Mouse (Mus musculus) CD4-positive, CD25-positive, alpha-beta regulatory T cell, adult 2 months (primary cell): ENCODE measurements around the gene Ctnnd2.
A peak's percentile ranks its signal among the peaks of the same experiment; 100 is the strongest.
"Not testable (repeated sequence)": the region's sequence is repeated elsewhere in the genome, so short reads cannot be mapped to it uniquely, and the experiment has no call there.

Source experiments
- DNase-seq: peaks from one replicate; pipeline ENCODE4 v3.0.0-alpha.2; 2012; ENCODE audit warnings: low read depth, low spot score

The Ctnnd2 gene

DNA sequence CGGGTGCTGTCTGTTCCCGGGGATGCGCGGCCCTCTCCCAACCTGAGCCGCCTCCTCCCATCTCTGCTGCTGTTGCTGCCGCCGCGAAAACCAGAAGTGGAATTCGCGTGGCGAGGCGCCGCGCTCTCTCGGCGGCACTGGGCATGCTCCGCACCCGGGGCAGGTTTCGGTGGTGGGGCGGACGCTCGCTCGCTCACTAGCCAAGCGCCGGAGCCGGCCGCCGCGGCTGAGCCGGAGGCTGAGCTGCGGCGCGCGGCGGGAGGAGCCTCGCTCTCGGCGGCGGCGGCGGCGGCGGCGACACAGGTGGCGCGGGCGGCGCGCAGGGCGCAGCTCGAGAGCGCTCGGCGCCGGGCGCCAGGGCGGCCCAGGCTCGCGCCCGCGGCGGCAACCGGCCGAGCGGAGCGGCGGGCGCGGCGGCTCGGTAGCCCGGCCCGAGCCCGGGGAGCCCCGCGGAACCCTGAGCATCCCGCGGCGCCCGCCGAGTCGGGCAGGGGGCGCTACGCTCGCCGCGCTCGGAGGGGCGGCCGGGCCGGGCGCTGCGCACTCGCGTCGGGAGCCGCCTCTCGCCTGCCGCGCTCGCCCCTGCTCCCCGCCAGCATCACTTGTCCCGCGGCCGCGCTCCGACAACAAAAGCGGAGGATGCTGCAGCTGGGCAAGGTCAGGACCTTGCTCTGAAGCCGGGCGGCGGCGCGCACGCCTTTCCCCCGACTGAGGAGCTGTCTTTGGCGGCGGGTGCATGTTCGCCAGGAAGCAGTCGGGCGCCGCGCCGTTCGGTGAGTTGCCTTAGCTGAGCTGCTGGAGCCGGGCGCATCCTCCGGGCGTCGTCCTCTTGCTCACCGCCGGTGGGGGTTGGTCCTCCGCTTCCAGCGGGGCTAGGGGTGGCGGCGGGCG, at the start of gene Ctnnd2:
Ctnnd2 (plus strand) TSS at position 203 of the 891 bp plus-strand sequence.
- DNase-seq = peak; percentile 1

DNA sequence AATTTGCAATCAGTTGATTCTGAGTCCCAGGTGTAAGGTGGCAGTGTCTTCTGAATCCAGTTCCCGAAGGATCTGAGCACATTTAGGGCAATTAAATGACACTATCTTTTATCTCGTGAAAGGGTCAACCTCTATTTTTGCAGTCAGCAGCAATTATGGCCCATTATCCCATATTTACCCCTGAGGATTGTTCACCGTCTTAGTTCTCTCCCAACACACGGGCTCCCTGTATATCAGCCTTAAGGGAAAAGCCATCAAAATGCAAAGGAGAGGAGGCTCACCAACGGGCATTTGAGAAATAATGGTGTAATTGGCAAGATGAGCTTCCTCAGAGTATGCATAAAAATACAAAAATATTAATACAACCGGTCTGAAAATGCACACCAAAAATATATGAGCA, 41.7 kb upstream of the Ctnnd2 start:
- DNase-seq = no peak

GRCm38 (mm10) chr15:30139626-30140025, 32.8 kb upstream of the Ctnnd2 start:
- not testable (repeated sequence) for DNase-seq

GRCm38 (mm10) chr15:30145413-30145812, 27.0 kb upstream of the Ctnnd2 start:
- no peak for DNase-seq

GRCm38 (mm10) chr15:30152176-30152575, 20.2 kb upstream of the Ctnnd2 start:
- no peak for DNase-seq

- DNase-seq = no peak
Observed at GRCm38 (mm10) chr15:30157975-30158374, 14.4 kb upstream of the Ctnnd2 start.

DNA sequence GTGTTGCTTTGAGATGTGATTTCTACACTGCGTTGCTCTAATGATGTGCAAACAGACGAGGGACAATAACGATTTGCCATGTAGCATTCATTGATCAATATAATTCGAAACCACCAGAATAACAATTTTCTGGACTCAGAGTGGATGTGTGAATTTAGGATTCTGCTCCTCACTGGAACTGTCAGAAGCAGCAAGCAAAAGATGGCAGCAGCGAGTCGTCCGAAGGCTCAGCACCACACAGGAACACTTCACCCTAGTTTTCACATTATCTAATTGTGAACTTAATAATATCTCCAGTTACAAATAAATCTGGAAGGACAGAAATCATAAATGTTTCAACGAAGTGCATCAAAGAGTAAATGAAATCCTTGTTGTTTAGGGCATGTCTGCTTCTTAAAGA, 2.4 kb upstream of the Ctnnd2 start:
- no peak for DNase-seq

DNA sequence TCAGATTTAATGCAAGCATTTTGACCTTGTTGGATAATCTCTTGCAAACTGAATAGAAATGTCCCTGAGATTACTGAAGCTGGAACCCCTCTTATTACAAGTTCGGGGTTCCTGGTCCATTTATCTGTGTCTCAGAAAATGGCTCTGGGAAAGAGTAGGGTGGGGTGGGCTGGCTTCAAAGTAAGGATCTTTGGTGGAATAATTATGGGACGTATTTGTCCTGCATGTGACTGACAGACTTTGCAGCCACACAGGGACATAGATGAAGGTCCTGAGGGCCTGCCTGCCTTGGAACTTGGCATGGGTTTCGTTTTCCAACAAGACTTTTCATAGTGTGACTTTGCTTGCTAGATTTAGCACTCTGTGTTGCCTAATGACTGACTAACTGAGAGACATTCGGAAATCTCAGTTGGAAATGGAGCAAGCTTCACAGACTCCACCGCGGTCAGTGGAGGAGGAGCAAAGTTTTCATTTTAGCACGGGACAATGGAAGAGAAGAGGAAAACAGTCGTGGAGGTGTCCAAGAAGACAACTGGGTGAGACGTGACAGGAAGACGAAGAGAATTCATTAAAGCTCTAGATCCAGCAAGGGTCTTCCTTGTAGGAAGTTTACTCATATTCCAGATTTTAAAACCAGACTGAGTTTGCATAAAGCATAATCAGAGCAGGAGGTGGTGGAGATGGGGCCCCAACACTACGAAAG, 749 bp upstream of the Ctnnd2 start:
- DNase-seq = no peak

- DNase-seq = no peak
Observed at GRCm38 (mm10) chr15:30173370-30173941, 1.1 kb downstream of the Ctnnd2 start.

GRCm38 (mm10) chr15:30174321-30174720, 1.9 kb downstream of the Ctnnd2 start:
- no peak for DNase-seq

- DNase-seq = no peak
Observed at GRCm38 (mm10) chr15:30184020-30184419, 11.6 kb downstream of the Ctnnd2 start.

DNA sequence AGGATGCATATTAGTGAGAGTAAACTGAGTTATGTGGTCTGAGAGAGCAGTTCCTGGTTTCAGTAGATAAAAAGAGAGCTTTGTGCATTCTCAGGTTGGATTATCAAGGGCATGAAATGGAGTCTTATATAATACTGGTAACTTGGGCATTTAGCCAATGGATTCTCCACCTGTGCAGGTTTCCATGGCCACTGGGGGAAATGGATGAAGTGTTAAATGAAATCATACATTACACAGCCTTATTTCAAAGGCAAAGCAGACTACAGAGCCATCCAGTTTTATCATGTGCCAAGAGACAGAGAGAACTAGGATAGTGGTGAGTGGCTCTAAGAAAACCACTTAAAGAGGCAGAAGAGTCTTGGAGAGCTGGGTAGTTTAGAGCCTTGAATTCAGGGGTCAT, 18.5 kb downstream of the Ctnnd2 start:
- DNase-seq = no peak

- no peak for DNase-seq
Observed at GRCm38 (mm10) chr15:30191931-30192668, 19.7 kb downstream of the Ctnnd2 start.

DNA sequence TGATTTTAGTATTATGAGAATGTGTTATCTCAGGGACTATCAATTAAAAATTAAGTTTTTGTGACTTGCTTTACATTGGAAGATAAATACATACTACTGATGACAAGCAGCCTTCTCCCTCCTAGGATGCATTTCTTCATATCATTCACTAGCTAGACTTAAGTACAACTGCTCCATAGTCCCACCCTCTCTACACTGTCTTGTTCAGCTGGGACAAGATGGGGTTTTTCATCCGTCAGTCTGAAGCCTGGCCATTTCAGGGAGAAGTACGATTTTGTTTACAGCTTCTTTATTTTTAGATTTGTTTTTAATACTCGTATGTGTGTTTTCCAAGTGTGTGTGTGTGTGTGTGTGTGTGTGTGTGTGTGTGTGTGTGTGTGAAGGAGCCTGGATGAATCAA, 26.0 kb downstream of the Ctnnd2 start:
- no peak for DNase-seq

DNA sequence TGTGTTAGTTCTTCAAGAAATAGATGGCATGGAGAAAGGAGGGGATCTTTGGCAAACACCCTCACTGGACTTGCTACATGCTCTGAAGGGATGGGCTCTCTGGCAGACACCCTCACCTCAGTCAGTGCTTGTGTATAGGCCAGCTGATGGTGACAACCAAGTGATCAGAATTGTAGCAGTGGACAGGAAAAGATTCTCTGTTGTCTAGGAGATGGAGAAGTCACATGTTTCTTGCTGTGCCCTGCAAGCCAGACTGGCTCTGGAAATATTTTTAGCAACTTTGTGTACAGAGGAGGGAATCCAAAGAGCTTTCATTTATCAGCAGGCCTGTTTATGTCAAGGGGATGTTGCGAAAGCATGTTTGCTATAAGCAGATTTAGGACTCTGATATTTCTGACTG, 27.4 kb downstream of the Ctnnd2 start:
- DNase-seq = no peak

GRCm38 (mm10) chr15:30201211-30201610, 28.8 kb downstream of the Ctnnd2 start:
- no peak for DNase-seq

DNA sequence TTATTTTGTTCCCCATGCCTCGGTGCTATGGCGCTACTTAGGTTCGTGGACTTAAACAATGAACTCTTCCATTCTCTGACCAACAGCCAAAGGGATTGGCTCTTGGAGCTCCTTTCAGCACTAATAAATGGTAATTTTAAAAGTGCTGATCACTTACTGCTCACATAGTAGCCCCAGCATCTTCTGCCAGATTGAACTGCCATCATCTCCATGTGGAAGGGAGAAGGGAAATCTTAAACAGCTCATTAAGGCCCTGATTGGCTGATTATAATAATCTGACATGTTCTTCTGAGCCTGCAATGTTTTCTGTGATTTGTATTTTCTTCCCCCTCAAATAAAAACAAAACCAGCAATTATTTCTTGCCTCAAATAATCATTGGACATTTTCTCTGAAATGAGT, 29.2 kb downstream of the Ctnnd2 start:
- no peak for DNase-seq

GRCm38 (mm10) chr15:30212746-30213145, 40.4 kb downstream of the Ctnnd2 start:
- no peak for DNase-seq

- DNase-seq = no peak
Observed at GRCm38 (mm10) chr15:30215871-30216270, 43.5 kb downstream of the Ctnnd2 start.

DNA sequence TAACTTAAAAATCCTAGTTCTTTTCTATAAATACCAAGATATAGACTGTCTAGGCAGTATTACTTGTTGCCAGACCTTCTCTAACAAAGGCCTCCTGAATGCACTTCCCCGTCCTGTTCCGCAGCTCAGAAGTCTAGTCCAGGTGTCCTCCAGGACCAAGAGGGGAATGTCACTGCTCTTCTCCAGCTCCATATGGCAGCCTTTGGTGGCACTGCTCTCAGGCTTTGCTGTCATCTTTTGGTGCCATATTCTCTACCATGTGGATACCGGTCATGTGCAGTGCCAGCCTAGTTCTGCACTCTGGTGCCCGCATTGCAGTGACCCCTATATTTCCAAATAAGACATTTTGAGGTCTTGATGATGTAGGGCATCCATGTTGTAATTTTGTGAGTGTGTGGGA, 56.7 kb downstream of the Ctnnd2 start:
- DNase-seq = no peak

DNA sequence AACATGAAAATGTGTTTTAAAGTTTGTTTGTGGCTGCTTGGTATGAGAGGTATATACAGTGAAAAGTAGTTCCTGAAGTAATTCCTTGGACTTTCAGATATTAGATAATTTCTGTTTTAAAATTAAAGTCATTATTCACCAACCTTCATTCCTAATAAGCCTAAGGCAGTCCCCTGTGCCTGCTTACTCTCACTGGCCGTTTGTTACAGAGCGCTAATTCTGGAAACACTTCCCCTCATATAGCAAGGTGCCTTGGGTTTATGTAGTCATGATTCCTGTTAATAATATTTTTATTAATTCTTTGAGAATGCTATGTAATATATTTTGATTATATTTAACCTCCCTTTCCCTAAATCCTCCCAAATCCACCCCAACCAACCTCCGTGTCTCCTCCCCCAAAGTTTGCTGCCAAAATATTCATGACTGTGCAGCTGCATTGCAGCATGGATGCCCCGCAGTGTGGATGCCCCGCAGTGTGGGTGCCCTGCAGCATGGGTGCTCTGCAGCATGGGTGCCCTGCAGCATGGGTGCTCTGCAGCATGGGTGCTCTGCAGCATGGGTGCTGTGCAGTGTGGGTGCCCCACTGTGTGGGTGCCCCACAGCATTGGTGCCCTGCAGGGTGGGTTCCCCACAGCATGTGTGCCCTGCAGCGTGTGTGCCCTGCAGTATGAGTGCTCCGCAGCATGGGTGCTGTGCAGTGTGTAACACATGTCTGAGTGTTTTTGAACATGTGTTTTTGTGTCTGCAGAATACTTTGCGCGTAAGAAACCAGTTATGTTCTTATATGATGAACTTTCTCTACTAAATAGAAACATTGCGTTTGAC, 63.0 kb downstream of the Ctnnd2 start:
- DNase-seq = no peak
